Mouse (Mus musculus): Measurements from ENCODE around the gene Mief1.

Gene Mief1

GRCm38 (mm10) chr15:80232331-80232730 lies 1.5 kb upstream of the Mief1 start:
- DNase-seq, result no peak

GRCm38 (mm10) chr15:80233053-80233452 lies 765 bp upstream of the Mief1 start:
- no peak for DNase-seq

GRCm38 (mm10) chr15:80235535-80235934 lies 1.7 kb downstream of the Mief1 start, which contains the start of gene AC140267.1:
TSS of gene AC140267.1 (plus strand) at chr15:80235835.
- DNase-seq, result no peak

- DNase-seq, result no peak
These were observed 14.3 kb downstream of the Mief1 start for GRCm38 (mm10) chr15:80248135-80248534.

- DNase-seq, result no peak
These were observed 14.8 kb downstream of the Mief1 start for GRCm38 (mm10) chr15:80248596-80248995.

- no peak for DNase-seq
These were observed 15.9 kb downstream of the Mief1 start for GRCm38 (mm10) chr15:80249672-80250071.

GRCm38 (mm10) chr15:80250586-80250985 lies 16.8 kb downstream of the Mief1 start:
- DNase-seq, result no peak

- DNase-seq, result no peak
These were observed 19.7 kb downstream of the Mief1 start for GRCm38 (mm10) chr15:80253530-80253929.

GRCm38 (mm10) chr15:80254207-80254606 lies 20.4 kb downstream of the Mief1 start:
- no peak for DNase-seq

GRCm38 (mm10) chr15:80254847-80255645 lies 21.2 kb downstream of the Mief1 start, which contains the start of gene Atf4:
TSS of gene Atf4 (plus strand) at chr15:80255184.
- peak; percentile 94 for DNase-seq

GRCm38 (mm10) chr15:80255646-80256121 lies 21.9 kb downstream of the Mief1 start:
- DNase-seq, result peak; percentile 69

- DNase-seq, result no peak
These were observed 22.4 kb downstream of the Mief1 start for GRCm38 (mm10) chr15:80256242-80256641.

GRCm38 (mm10) chr15:80256656-80257601 lies 23.1 kb downstream of the Mief1 start:
- DNase-seq, result no peak

- DNase-seq, result no peak
These were observed 23.9 kb downstream of the Mief1 start for GRCm38 (mm10) chr15:80257602-80258239.

GRCm38 (mm10) chr15:80258240-80259170 lies 24.7 kb downstream of the Mief1 start:
- no peak for DNase-seq

GRCm38 (mm10) chr15:80259406-80260045 lies 25.7 kb downstream of the Mief1 start:
- DNase-seq, result no peak

GRCm38 (mm10) chr15:80260677-80261076 lies 26.9 kb downstream of the Mief1 start:
- DNase-seq, result peak; percentile 91

- no peak for DNase-seq
These were observed 27.3 kb downstream of the Mief1 start for GRCm38 (mm10) chr15:80261100-80261499.

- DNase-seq, result peak; percentile 87
These were observed 30.1 kb downstream of the Mief1 start, which contains the start of gene Rps19bp1 for GRCm38 (mm10) chr15:80263610-80264575. TSS of gene Rps19bp1 (minus strand) at chr15:80264315.

- peak; percentile 85 for DNase-seq
These were observed 32.5 kb downstream of the Mief1 start for GRCm38 (mm10) chr15:80266281-80266680.

Measured in right cerebral cortex, postnatal 4 days (tissue).